Mouse (Mus musculus) heart, embryonic 13.5 days (tissue): ENCODE data around the gene Gm49711. TPM values are rescaled to one million over a fixed set of nuclear protein-coding genes. Genes with fewer than 3 reads are reported as not detected.
"Not testable (repeated sequence)": the region's sequence is repeated elsewhere in the genome, so short reads cannot be mapped to it uniquely, and the experiment has no call there.

Experiments used
- ATAC-seq: fragments of 200-750 bp; cut with Nextera tagmentation; 2 replicates; pipeline ENCODE4 v1.8.0; 2017; ENCODE audit warnings: moderate TSS enrichment; ENCODE audit not compliant: insufficient number of reproducible peaks, low FRiP score, low TSS enrichment; ENCODE audit errors: extremely low read depth
- H3K27ac ChIP-seq: fragments of 300-500 bp; sonication (generic); replicated peaks from 2 replicates; pipeline ENCODE4 v1.5.1; 2015; ENCODE audit warnings: moderate library complexity, mild to moderate bottlenecking, inconsistent platforms
- H3K27me3 ChIP-seq: fragments of 300-500 bp; sonication (generic); replicated peaks from 2 replicates; pipeline ENCODE4 v1.6.1; 2015; ENCODE audit warnings: mild to moderate bottlenecking, inconsistent platforms
- H3K36me3 ChIP-seq: fragments of 300-500 bp; sonication (generic); 2 replicates; pipeline ENCODE4 v1.6.1; 2015; ENCODE audit warnings: mild to moderate bottlenecking, inconsistent platforms
- H3K4me1 ChIP-seq: fragments of 300-500 bp; sonication (generic); 2 replicates; pipeline ENCODE4 v1.6.1; 2015; ENCODE audit warnings: inconsistent platforms
- H3K4me2 ChIP-seq: fragments of 300-500 bp; sonication (generic); 2 replicates; pipeline ENCODE4 v1.6.1; 2015; ENCODE audit warnings: inconsistent platforms, mild to moderate bottlenecking, moderate library complexity
- H3K4me3 ChIP-seq: fragments of 300-500 bp; sonication (generic); 2 replicates; pipeline ENCODE4 v1.5.1; 2015; ENCODE audit warnings: moderate library complexity, mild to moderate bottlenecking, inconsistent platforms
- H3K9ac ChIP-seq: fragments of 300-500 bp; sonication (generic); 2 replicates; pipeline ENCODE4 v1.6.1; 2015; ENCODE audit warnings: inconsistent platforms, mild to moderate bottlenecking, moderate library complexity
- H3K9me3 ChIP-seq: fragments of 300-500 bp; sonication (generic); 2 replicates; pipeline ENCODE4 v1.6.1; 2016; ENCODE audit warnings: inconsistent platforms
- WGBS: fragments of 180-500 bp; shearing (Covaris S2); methylation state at CpG from one replicate; pipeline ENCODE4 v1.1.7; 2015; ENCODE audit warnings: mixed read lengths; 5-methylcytosine and 5-hydroxymethylcytosine counted together
- polyA plus RNA-seq: library from polyadenylated mRNA; unstranded; fragments of >200 nt; fragmentation: Nextera tagmentation; extraction: Ambion mirVana; gene quantifications from 2 replicates; pipeline ENCODE4 v1.2.1, GENCODE M21; 2015

The Gm49711 gene
- polyA plus RNA-seq, 1 experiment from 2014 or later: 0.25 TPM

- WGBS: 75% methylated on average over 6 of the region's 6 CpGs
- no peaks in the 10 kb centered on the region for H3K36me3 ChIP-seq
- peaks cover 5% of the 10 kb centered on the region; the same call in 1 of the 2 replicates for H3K9me3 ChIP-seq
- H3K27me3 ChIP-seq: no peaks in the 10 kb centered on the region
- no peaks in the 10 kb centered on the region for H3K4me1 ChIP-seq
- no peak overlapping the region for H3K4me3 ChIP-seq
- no peak overlapping the region for H3K4me2 ChIP-seq
- H3K9ac ChIP-seq: no peak overlapping the region
- no peak overlapping the region for H3K27ac ChIP-seq
- no peak for ATAC-seq
Observed at GRCm38 (mm10) chr16:92195094-92195493, 137.0 kb downstream of the Gm49711 start.

- Histone ChIP-seq H3K27ac (no peak overlapping the region), H3K4me2 (no peak overlapping the region), H3K27me3 (no peaks in the 10 kb centered on the region), H3K36me3 (no peaks in the 10 kb centered on the region), H3K9me3 (peaks cover 5% of the 10 kb centered on the region; the same call in 1 of the 2 replicates), H3K4me3 (no peak overlapping the region), H3K4me1 (no peaks in the 10 kb centered on the region), H3K9ac (no peak overlapping the region)
- 84% methylated on average over 8 of the region's 8 CpGs for WGBS
- ATAC-seq: no peak
Observed at GRCm38 (mm10) chr16:92196741-92197331, 138.7 kb downstream of the Gm49711 start.

GRCm38 (mm10) chr16:92200615-92201014 lies 142.5 kb downstream of the Gm49711 start:
- 63% methylated on average over 7 of the region's 7 CpGs for WGBS
- Histone ChIP-seq H3K4me3 (no peak overlapping the region), H3K36me3 (no peaks in the 10 kb centered on the region), H3K9ac (no peak overlapping the region), H3K4me1 (no peaks in the 10 kb centered on the region), H3K4me2 (no peak overlapping the region), H3K27me3 (no peaks in the 10 kb centered on the region), H3K9me3 (no peaks in the 10 kb centered on the region), H3K27ac (no peak overlapping the region)
- no peak for ATAC-seq

- no peaks in the 10 kb centered on the region for H3K27me3 ChIP-seq
- H3K4me1 ChIP-seq: no peaks in the 10 kb centered on the region
- H3K9ac ChIP-seq: no peak overlapping the region
- H3K36me3 ChIP-seq: no peaks in the 10 kb centered on the region
- H3K4me3 ChIP-seq: no peak overlapping the region
- H3K9me3 ChIP-seq: no peaks in the 10 kb centered on the region
- ATAC-seq: no peak
- 67% methylated on average over 8 of the region's 8 CpGs for WGBS
- H3K4me2 ChIP-seq: no peak overlapping the region
- no peak overlapping the region for H3K27ac ChIP-seq
Observed at GRCm38 (mm10) chr16:92203599-92203998, 145.5 kb downstream of the Gm49711 start.

GRCm38 (mm10) chr16:92209291-92209781 lies 151.2 kb downstream of the Gm49711 start:
- H3K4me1 ChIP-seq: no peaks in the 10 kb centered on the region

GRCm38 (mm10) chr16:92210316-92210715 lies 152.2 kb downstream of the Gm49711 start:
- H3K4me3 ChIP-seq, H3K9me3 ChIP-seq, H3K9ac ChIP-seq, H3K4me2 ChIP-seq, H3K27ac ChIP-seq, H3K4me1 ChIP-seq, H3K36me3 ChIP-seq, ATAC-seq, H3K27me3 ChIP-seq: not testable (repeated sequence)
- 78% methylated on average over 5 of the region's 5 CpGs for WGBS

More at GRCm38 (mm10) chr16:92209291-92209781, 151.2 kb downstream of the Gm49711 start:
- H3K4me3 ChIP-seq: no peak overlapping the region
- WGBS: 78% methylated on average over 5 of the region's 5 CpGs
- H3K9ac ChIP-seq: no peak overlapping the region
- no peaks in the 10 kb centered on the region for H3K9me3 ChIP-seq
- H3K4me2 ChIP-seq: no peak overlapping the region
- H3K27me3 ChIP-seq: no peaks in the 10 kb centered on the region
- no peaks in the 10 kb centered on the region for H3K36me3 ChIP-seq
- ATAC-seq: no peak
- H3K27ac ChIP-seq: no peak overlapping the region

- WGBS: 62% methylated on average over 1 of the region's 1 CpGs
Observed at GRCm38 (mm10) chr16:92213911-92214310, 155.8 kb downstream of the Gm49711 start.

GRCm38 (mm10) chr16:92215599-92216390 lies 157.7 kb downstream of the Gm49711 start:
- ATAC-seq: no peak
- no peaks in the 10 kb centered on the region for H3K9me3 ChIP-seq
- no peaks in the 10 kb centered on the region for H3K36me3 ChIP-seq
- H3K4me2 ChIP-seq: no peak overlapping the region
- peaks cover 5% of the 10 kb centered on the region for H3K27me3 ChIP-seq
- no peak overlapping the region for H3K9ac ChIP-seq
- WGBS: 54% methylated on average over 8 of the region's 8 CpGs
- peak overlapping the region; percentile 8 for H3K27ac ChIP-seq
- no peak overlapping the region for H3K4me3 ChIP-seq
- H3K4me1 ChIP-seq: peaks cover 9% of the 10 kb centered on the region; the same call in 1 of the 2 replicates

More at GRCm38 (mm10) chr16:92213911-92214310, 155.8 kb downstream of the Gm49711 start:
- not testable (repeated sequence) for H3K4me1 ChIP-seq, H3K4me2 ChIP-seq, H3K27ac ChIP-seq, ATAC-seq, H3K4me3 ChIP-seq, H3K9ac ChIP-seq, H3K9me3 ChIP-seq, H3K27me3 ChIP-seq, H3K36me3 ChIP-seq

GRCm38 (mm10) chr16:92220754-92221153 lies 162.6 kb downstream of the Gm49711 start:
- H3K4me2 ChIP-seq: no peak overlapping the region
- H3K9me3 ChIP-seq: peaks cover 5% of the 10 kb centered on the region; the same call in 1 of the 2 replicates
- no peak overlapping the region for H3K9ac ChIP-seq
- WGBS: 87% methylated on average over 11 of the region's 11 CpGs
- no peak for ATAC-seq
- peaks cover 6% of the 10 kb centered on the region; the same call in 1 of the 2 replicates for H3K4me1 ChIP-seq
- H3K4me3 ChIP-seq: no peak overlapping the region
- peaks cover 5% of the 10 kb centered on the region for H3K27me3 ChIP-seq
- no peaks in the 10 kb centered on the region for H3K36me3 ChIP-seq
- no peak overlapping the region for H3K27ac ChIP-seq

- H3K36me3 ChIP-seq: no peaks in the 10 kb centered on the region
- no peaks in the 10 kb centered on the region for H3K27me3 ChIP-seq
- 72% methylated on average over 7 of the region's 7 CpGs for WGBS
- H3K9me3 ChIP-seq: peaks cover 3% of the 10 kb centered on the region; the same call in 1 of the 2 replicates
- no peaks in the 10 kb centered on the region for H3K4me1 ChIP-seq
- H3K27ac ChIP-seq: no peak overlapping the region
- no peak for ATAC-seq
- no peak overlapping the region for H3K9ac ChIP-seq
- no peak overlapping the region for H3K4me3 ChIP-seq
- H3K4me2 ChIP-seq: no peak overlapping the region
Observed at GRCm38 (mm10) chr16:92228332-92228919, 170.3 kb downstream of the Gm49711 start.

- Histone ChIP-seq H3K4me2 (no peak overlapping the region), H3K36me3 (no peaks in the 10 kb centered on the region), H3K4me1 (peaks cover 14% of the 10 kb centered on the region), H3K4me3 (no peak overlapping the region), H3K27ac (no peak overlapping the region), H3K9ac (no peak overlapping the region), H3K27me3 (no peaks in the 10 kb centered on the region), H3K9me3 (peaks cover 3% of the 10 kb centered on the region; the same call in 1 of the 2 replicates)
- ATAC-seq: no peak
- 72% methylated on average over 6 of the region's 6 CpGs for WGBS
Observed at GRCm38 (mm10) chr16:92230476-92230931, 172.4 kb downstream of the Gm49711 start.
